Mouse (Mus musculus) intestine, embryonic 14.5 days (tissue): ENCODE measurements at regions not wholly inside any gene's neighbourhood (a gene's known extent, or its start where the extent isn't known, plus 50 kb on each side); places are given as distances from the start of the nearest gene placed in this dataset.

ENCODE experiments used
- ATAC-seq: fragments of 200-750 bp; cut with Nextera tagmentation; replicated peaks from 2 replicates; pipeline ENCODE4 v1.8.0; 2017; ENCODE audit warnings: low read depth, moderate number of reproducible peaks, moderate TSS enrichment, moderate library complexity; ENCODE audit not compliant: low FRiP score, low TSS enrichment
- DNase-seq: peaks from one replicate; pipeline ENCODE4 v3.0.0-alpha.2; 2018; ENCODE audit warnings: low spot score
- H3K27ac ChIP-seq: fragments of 300-500 bp; sonication (generic); 2 replicates; pipeline ENCODE4 v1.5.1; 2014; ENCODE audit warnings: low read depth, mild to moderate bottlenecking, control low read depth
- H3K27me3 ChIP-seq: fragments of 300-500 bp; sonication (generic); replicated peaks from 2 replicates; pipeline ENCODE4 v1.6.1; 2014; ENCODE audit warnings: low read length, control low read depth; ENCODE audit not compliant: control insufficient read depth, insufficient read depth
- H3K36me3 ChIP-seq: fragments of 300-500 bp; sonication (generic); 2 replicates; pipeline ENCODE4 v1.6.1; 2014; ENCODE audit warnings: low read length, control low read depth; ENCODE audit not compliant: control insufficient read depth, insufficient read depth
- H3K4me1 ChIP-seq: fragments of 300-500 bp; sonication (generic); replicated peaks from 2 replicates; pipeline ENCODE4 v1.6.1; 2014; ENCODE audit warnings: low read length, control low read depth, mixed read lengths; ENCODE audit not compliant: control insufficient read depth, insufficient read depth
- H3K4me2 ChIP-seq: fragments of 300-500 bp; sonication (generic); 2 replicates; pipeline ENCODE4 v1.6.1; 2014; ENCODE audit warnings: low read length
- H3K4me3 ChIP-seq: fragments of 300-500 bp; sonication (generic); 2 replicates; pipeline ENCODE4 v1.5.1; 2014; ENCODE audit warnings: low read depth, low read length, control low read depth, mixed read lengths
- H3K9ac ChIP-seq: fragments of 300-500 bp; sonication (generic); 2 replicates; pipeline ENCODE4 v1.6.1; 2014; ENCODE audit warnings: mild to moderate bottlenecking, low read length
- H3K9me3 ChIP-seq: fragments of 300-500 bp; sonication (generic); 2 replicates; pipeline ENCODE4 v1.6.1; 2016; ENCODE audit warnings: low read length, control low read depth; ENCODE audit not compliant: control insufficient read depth
- WGBS: fragments of 180-500 bp; shearing (Covaris S2); extraction: QIAGEN DNeasy Blood & Tissue Kit; methylation state at CpG from one replicate; pipeline ENCODE4 v1.1.7; 2014; 5-methylcytosine and 5-hydroxymethylcytosine counted together

DNA sequence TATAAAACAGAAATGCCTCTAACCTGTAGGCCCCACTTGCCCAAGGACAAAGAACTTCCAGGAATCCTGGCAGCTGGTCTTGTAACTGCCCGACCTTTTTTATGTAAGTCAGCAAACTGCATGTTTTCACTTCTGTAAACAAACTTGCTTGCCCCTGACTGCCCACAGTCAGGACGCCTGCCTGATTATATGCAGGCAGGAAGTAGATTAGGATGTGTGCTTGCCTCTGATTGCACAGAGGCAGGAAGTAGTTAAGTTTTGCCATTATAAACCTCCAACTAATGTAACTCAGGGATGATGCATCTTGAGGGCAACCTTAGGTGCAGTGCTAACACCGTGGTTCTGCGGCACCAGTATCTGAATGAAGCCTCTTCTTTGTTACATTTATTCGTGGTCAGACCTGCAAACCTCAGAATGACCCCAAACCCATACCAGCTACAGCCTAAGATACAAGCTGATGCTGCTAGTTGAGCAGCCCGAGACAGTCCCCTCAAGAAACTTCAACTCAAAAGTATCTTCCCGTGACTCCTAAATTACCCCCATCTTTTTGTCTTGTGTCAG, 114.8 kb downstream of the Rpap3 start:
- ATAC-seq (no peak), DNase-seq (no peak)
- H3K36me3 ChIP-seq: no peaks in the 10 kb centered on the region
- no peak overlapping the region for H3K4me3 ChIP-seq
- H3K4me2 ChIP-seq: no peak overlapping the region
- H3K27ac ChIP-seq: 0 out of 2 replicates have a peak overlapping the region, but pooled peaks have one; percentile 27
- no peaks in the 10 kb centered on the region for H3K27me3 ChIP-seq
- no peaks in the 10 kb centered on the region for H3K4me1 ChIP-seq
- H3K9me3 ChIP-seq: no peaks in the 10 kb centered on the region
- 56% methylated on average over 7 of the region's 7 CpGs for WGBS
- no peak overlapping the region for H3K9ac ChIP-seq

DNA sequence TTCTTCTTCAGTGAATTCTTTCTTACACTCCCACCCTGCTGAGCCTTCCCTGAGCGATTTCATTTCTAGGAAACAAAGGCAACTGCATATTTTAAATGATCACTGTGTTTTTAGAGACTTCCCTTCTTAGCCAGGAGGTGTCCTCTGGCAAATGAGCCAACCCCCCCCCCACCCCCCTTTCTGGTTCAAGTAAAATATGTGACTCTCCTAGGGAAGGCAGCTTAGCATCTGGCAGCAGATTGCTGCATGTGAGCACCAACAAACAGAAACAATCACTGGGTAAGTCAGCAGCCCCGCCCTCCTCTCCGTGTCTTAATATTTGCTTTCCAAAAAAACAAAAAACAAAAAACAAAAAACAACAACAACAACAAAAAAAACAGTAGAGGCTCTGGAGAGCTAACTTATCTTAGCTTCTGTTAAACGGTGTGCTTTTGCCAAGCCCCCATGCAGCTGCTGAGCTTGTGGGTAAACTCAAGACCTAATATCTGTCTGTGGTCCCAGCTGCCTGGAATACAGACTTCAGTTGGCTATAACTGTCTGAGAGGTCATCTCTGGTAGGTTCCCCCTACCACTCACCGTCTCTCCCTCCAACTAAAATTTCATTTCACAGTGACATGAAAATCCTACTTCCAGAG, 117.9 kb downstream of the Rpap3 start:
- H3K27me3 ChIP-seq: no peaks in the 10 kb centered on the region
- ATAC-seq: no peak
- H3K4me3 ChIP-seq: no peak overlapping the region
- 81% methylated on average over 5 of the region's 5 CpGs for WGBS
- H3K36me3 ChIP-seq: no peaks in the 10 kb centered on the region
- DNase-seq: no peak
- no peak overlapping the region for H3K27ac ChIP-seq
- H3K9me3 ChIP-seq: no peaks in the 10 kb centered on the region
- no peaks in the 10 kb centered on the region for H3K4me1 ChIP-seq
- H3K4me2 ChIP-seq: no peak overlapping the region
- H3K9ac ChIP-seq: no peak overlapping the region

DNA sequence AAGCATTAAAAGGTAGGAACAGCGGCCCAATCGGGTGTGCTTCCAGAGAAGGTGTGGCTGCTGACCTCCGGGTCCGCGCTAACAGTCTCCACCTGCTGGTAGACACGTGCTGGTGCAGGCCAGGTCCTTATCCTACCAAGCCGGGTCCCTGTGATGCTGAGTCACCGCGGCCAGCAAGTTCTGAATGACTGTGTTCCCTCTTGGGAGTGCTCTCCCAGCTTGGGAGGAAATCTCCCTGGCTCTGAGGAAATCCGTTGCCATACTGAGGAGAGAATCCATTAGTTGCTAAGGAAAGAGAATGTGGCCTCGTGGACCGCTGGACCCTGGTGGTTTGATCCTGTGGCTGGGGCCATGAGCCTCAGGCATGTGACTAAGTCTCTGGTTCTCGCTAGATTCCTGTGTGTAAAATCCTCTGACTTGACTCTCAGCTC, 123.9 kb downstream of the Rpap3 start:
- Histone ChIP-seq H3K27ac (no peak overlapping the region), H3K4me3 (no peak overlapping the region), H3K27me3 (no peaks in the 10 kb centered on the region), H3K9ac (no peak overlapping the region), H3K9me3 (no peaks in the 10 kb centered on the region), H3K36me3 (no peaks in the 10 kb centered on the region), H3K4me2 (no peak overlapping the region), H3K4me1 (0 out of 2 replicates have a peak, but pooled peaks cover 2% of the 10 kb centered on the region)
- 23% methylated on average over 13 of the region's 13 CpGs for WGBS
- DNase-seq: peak; percentile 83
- ATAC-seq: peak; percentile 60

DNA sequence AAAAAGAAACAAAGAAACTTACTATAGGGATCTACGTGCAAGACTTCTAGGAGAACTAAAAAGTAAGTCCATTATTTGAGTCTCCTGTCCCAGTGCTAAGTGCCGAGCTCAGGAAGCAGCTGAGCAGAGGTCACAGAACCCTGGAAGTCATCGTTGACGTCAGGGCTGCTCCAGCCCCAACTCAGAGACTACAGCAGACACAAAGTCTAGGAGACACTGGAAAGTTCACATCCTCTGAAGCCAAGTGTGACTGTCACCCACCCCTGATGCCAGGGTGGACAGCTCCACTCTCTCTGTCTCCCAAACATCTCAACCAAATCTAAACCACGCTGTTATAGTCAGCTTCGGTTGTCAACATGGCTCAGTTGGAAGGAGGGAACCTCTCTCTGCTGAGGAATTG, 124.9 kb downstream of the Rpap3 start:
- no peak for ATAC-seq
- WGBS: 71% methylated on average over 6 of the region's 6 CpGs

DNA sequence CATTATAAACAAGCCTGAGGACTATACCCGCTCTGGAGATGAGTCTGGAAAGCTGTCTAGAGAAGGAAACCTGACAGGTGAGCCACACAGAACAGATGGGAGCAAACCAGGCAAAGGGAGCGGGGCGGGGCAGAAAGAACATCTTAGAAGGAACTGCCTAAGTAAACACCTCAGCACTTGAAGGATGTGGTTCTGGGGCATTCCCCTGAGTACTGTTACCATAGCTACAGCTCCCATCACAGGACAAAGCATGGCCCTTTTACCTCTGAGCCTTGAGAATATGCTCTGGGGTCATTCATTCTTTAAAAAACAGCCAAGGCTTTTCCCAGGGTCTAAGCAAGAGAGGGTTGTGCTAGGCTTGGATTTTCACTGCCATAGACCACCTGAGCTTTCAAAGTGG, 127.6 kb downstream of the Rpap3 start:
- H3K9me3 ChIP-seq: no peaks in the 10 kb centered on the region
- no peak overlapping the region for H3K4me2 ChIP-seq
- no peak for DNase-seq
- no peaks in the 10 kb centered on the region for H3K36me3 ChIP-seq
- WGBS: 74% methylated on average over 3 of the region's 3 CpGs
- H3K4me3 ChIP-seq: no peak overlapping the region
- H3K9ac ChIP-seq: no peak overlapping the region
- H3K27me3 ChIP-seq: no peaks in the 10 kb centered on the region
- no peak for ATAC-seq
- no peak overlapping the region for H3K27ac ChIP-seq
- H3K4me1 ChIP-seq: peaks cover 6% of the 10 kb centered on the region

More for the DNA sequence above, 124.9 kb downstream of the Rpap3 start:
- 0 out of 2 replicates have a peak, but pooled peaks cover 2% of the 10 kb centered on the region for H3K4me1 ChIP-seq
- H3K27me3 ChIP-seq: no peaks in the 10 kb centered on the region
- no peaks in the 10 kb centered on the region for H3K36me3 ChIP-seq
- no peak overlapping the region for H3K9ac ChIP-seq
- no peak overlapping the region for H3K4me2 ChIP-seq
- no peak overlapping the region for H3K27ac ChIP-seq
- H3K9me3 ChIP-seq: no peaks in the 10 kb centered on the region
- H3K4me3 ChIP-seq: no peak overlapping the region
- DNase-seq: no peak

DNA sequence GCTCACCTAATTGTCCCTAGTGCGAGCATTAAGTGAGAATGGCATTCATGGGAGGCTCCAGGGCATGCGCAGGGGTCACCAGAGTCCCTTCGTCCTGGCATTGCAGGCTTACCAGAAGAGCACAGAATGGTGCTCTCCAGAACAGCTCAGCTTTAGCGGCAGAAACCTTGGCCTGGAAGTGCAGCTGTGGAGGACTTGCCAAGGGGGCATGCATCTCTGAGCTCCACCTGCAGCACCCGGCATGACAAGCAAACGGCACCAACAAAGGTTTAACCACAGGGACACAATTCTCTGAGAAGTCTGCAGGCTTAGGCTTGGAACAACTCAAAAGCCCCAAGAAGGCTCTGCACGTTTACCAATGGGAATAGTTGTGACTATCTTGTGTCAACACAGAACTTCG, 128.4 kb downstream of the Rpap3 start:
- Histone ChIP-seq H3K36me3 (no peaks in the 10 kb centered on the region), H3K27ac (no peak overlapping the region), H3K4me1 (peaks cover 14% of the 10 kb centered on the region), H3K9ac (no peak overlapping the region), H3K4me2 (no peak overlapping the region), H3K27me3 (no peaks in the 10 kb centered on the region), H3K9me3 (no peaks in the 10 kb centered on the region), H3K4me3 (no peak overlapping the region)
- 66% methylated on average over 8 of the region's 8 CpGs for WGBS
- ATAC-seq: no peak
- DNase-seq: no peak

DNA sequence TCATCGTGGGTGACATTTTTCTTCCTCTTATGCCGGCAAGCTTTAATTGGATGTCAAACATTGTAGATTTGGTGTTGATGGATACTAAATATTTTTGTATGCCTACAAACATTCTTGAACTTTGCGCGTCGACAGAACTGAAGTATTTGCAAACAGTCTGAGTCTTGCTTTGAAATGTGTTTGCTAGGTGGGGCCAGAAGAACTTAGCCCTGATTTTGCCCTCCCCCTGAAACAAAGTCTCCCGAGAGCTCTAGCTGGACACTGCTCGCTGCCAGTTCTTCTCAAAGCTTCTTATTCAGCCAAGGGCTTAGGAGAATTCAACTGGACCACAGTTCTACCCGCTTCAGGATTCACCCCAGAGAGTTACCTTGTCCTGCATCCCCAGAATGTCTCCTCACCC, 133.0 kb downstream of the Rpap3 start:
- Histone ChIP-seq H3K27me3 (no peaks in the 10 kb centered on the region), H3K9me3 (no peaks in the 10 kb centered on the region), H3K9ac (no peak overlapping the region), H3K4me3 (no peak overlapping the region), H3K36me3 (no peaks in the 10 kb centered on the region), H3K4me2 (no peak overlapping the region), H3K4me1 (peaks cover 17% of the 10 kb centered on the region), H3K27ac (peak overlapping the region; percentile 27; the same call in 1 of the 2 replicates)
- ATAC-seq: no peak
- no peak for DNase-seq
- WGBS: 37% methylated on average over 8 of the region's 8 CpGs

DNA sequence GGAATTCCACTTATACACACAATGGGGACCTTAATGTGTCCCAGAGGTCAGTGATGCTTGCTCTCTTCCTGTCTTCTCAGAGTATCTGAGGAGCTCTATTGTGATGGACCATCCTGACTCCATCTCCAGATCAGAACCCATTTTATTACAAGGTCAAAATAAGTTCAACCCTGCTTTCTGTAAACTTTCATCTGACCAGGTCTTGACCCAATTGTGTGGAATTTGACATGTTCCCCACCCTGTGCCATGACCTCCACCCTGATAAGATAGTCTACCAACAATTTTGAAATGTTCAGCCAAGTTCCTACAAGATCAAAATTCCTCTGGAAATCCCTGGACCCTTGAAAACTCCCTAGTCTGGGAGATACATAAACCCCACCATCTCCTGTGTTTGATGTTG, 133.7 kb downstream of the Rpap3 start:
- H3K4me1 ChIP-seq: peaks cover 15% of the 10 kb centered on the region
- no peak overlapping the region for H3K9ac ChIP-seq
- H3K4me3 ChIP-seq: no peak overlapping the region
- no peak overlapping the region for H3K4me2 ChIP-seq
- no peaks in the 10 kb centered on the region for H3K36me3 ChIP-seq
- H3K27me3 ChIP-seq: no peaks in the 10 kb centered on the region
- H3K27ac ChIP-seq: 0 out of 2 replicates have a peak overlapping the region, but pooled peaks have one; percentile 19
- ATAC-seq (no peak), DNase-seq (no peak)
- no peaks in the 10 kb centered on the region for H3K9me3 ChIP-seq

DNA sequence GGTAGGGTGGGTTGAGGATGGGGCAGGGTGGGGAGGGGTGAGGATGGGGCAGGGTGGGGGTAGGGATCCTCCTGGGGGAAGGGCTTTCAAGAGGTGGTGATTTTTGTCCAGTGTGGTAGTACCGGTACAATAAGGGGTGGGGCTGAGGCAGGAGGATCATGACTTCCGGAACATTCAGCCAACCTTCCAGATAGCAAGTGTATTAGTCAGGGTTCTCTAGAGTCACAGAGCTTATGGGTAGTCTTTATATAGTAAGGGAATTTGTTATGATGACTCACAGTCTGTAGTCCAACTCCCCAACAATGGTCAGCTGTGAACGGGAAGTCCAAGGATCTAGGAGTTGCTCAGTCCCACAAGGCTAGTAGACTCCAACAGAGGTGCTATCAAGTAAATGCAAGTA, 145.5 kb downstream of the Rpap3 start:
- Histone ChIP-seq H3K4me1 (no peaks in the 10 kb centered on the region), H3K4me3 (no peak overlapping the region), H3K27me3 (no peaks in the 10 kb centered on the region), H3K27ac (no peak overlapping the region), H3K9ac (no peak overlapping the region), H3K4me2 (no peak overlapping the region), H3K36me3 (no peaks in the 10 kb centered on the region), H3K9me3 (peaks cover 11% of the 10 kb centered on the region; the same call in 1 of the 2 replicates)
- WGBS: 97% methylated on average over 3 of the region's 3 CpGs
- ATAC-seq: no peak
- DNase-seq: no peak
